Mouse (Mus musculus): ENCODE data around the gene Kcnc3.
A peak's percentile ranks its signal among the peaks of the same experiment; 100 is the strongest.

Gene Kcnc3

GRCm38 (mm10) chr7:44590402-44591347 lies at the start of gene Kcnc3:
Gene Kcnc3 (plus strand): TSS chr7:44590664.
- peak; percentile 92 for DNase-seq (ENCODE audit: low read depth, low spot score)

- no peak for DNase-seq (ENCODE audit: low read depth, low spot score)
These were observed 47.9 kb upstream of the Kcnc3 start for GRCm38 (mm10) chr7:44542555-44542954.

- DNase-seq (ENCODE audit: low read depth, low spot score): no peak
These were observed 47.4 kb upstream of the Kcnc3 start for GRCm38 (mm10) chr7:44543071-44543470.

- no peak for DNase-seq (ENCODE audit: low read depth, low spot score)
These were observed 44.2 kb upstream of the Kcnc3 start for GRCm38 (mm10) chr7:44546274-44546673.

- no peak for DNase-seq (ENCODE audit: low read depth, low spot score)
These were observed 43.4 kb upstream of the Kcnc3 start for GRCm38 (mm10) chr7:44547041-44547440.

- no peak for DNase-seq (ENCODE audit: low read depth, low spot score)
These were observed 42.7 kb upstream of the Kcnc3 start for GRCm38 (mm10) chr7:44547725-44548124.

- DNase-seq (ENCODE audit: low read depth, low spot score): peak; percentile 98
These were observed 41.9 kb upstream of the Kcnc3 start, which contains the start of gene Pold1 for GRCm38 (mm10) chr7:44548497-44549087. Gene Pold1 (minus strand): TSS chr7:44548849.

- DNase-seq (ENCODE audit: low read depth, low spot score): no peak
These were observed 40.6 kb upstream of the Kcnc3 start for GRCm38 (mm10) chr7:44549621-44550408.

- no peak for DNase-seq (ENCODE audit: low read depth, low spot score)
These were observed 40.1 kb upstream of the Kcnc3 start for GRCm38 (mm10) chr7:44550409-44550678.

- DNase-seq (ENCODE audit: low read depth, low spot score): no peak
These were observed 39.2 kb upstream of the Kcnc3 start for GRCm38 (mm10) chr7:44551301-44551700.

GRCm38 (mm10) chr7:44551731-44552130 lies 38.7 kb upstream of the Kcnc3 start:
- no peak for DNase-seq (ENCODE audit: low read depth, low spot score)

GRCm38 (mm10) chr7:44552141-44552908 lies 38.1 kb upstream of the Kcnc3 start:
- no peak for DNase-seq (ENCODE audit: low read depth, low spot score)

- peak; percentile 72 for DNase-seq (ENCODE audit: low read depth, low spot score)
These were observed 37.2 kb upstream of the Kcnc3 start for GRCm38 (mm10) chr7:44553196-44553764.

GRCm38 (mm10) chr7:44553826-44554225 lies 36.6 kb upstream of the Kcnc3 start, which contains the start of gene Nr1h2:
Gene Nr1h2 (minus strand): TSS chr7:44553951.
- DNase-seq (ENCODE audit: low read depth, low spot score): peak; percentile 95

GRCm38 (mm10) chr7:44557629-44558028 lies 32.8 kb upstream of the Kcnc3 start:
- DNase-seq (ENCODE audit: low read depth, low spot score): no peak

GRCm38 (mm10) chr7:44560435-44561400 lies 29.7 kb upstream of the Kcnc3 start:
- DNase-seq (ENCODE audit: low read depth, low spot score): peak; percentile 66

- DNase-seq (ENCODE audit: low read depth, low spot score): no peak
These were observed 27.2 kb upstream of the Kcnc3 start for GRCm38 (mm10) chr7:44563284-44563683.

GRCm38 (mm10) chr7:44564486-44564885 lies 26.0 kb upstream of the Kcnc3 start:
- DNase-seq (ENCODE audit: low read depth, low spot score): no peak

- no peak for DNase-seq (ENCODE audit: low read depth, low spot score)
These were observed 25.1 kb upstream of the Kcnc3 start for GRCm38 (mm10) chr7:44565414-44565813.

GRCm38 (mm10) chr7:44568803-44569202 lies 21.7 kb upstream of the Kcnc3 start:
- no peak for DNase-seq (ENCODE audit: low read depth, low spot score)
